Mouse (Mus musculus) lung, postnatal 10 days (tissue): ENCODE measurements at regions not wholly inside any gene's neighbourhood (a gene's known extent, or its start where the extent isn't known, plus 50 kb on each side); places are given as distances from the start of the nearest gene placed in this dataset.
"Not testable (repeated sequence)": the region's sequence is repeated elsewhere in the genome, so short reads cannot be mapped to it uniquely, and the experiment has no call there.

ENCODE experiments used
- DNase-seq: peaks from one replicate; pipeline ENCODE4 v3.0.0; 2021

DNA sequence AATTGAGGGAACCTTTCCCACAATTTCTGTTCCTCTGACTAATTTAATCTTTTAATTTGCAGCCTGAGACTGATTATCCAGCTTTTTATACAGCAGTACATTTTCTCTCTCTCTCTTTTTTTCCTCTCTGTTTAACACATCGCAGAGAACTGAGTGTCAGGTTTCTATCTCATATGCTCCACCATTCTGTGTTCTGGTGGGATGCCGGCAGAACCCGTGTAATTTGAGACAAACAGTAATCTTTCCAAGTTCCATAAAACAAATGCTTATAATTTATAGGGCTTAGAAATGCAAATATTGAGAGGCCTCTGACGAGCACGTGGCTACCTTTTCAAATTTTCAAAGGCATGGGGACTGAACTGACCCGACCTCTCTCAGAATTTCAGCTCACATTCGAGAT, 59.1 kb downstream of the Zbtb18 start:
- no peak for DNase-seq

DNA sequence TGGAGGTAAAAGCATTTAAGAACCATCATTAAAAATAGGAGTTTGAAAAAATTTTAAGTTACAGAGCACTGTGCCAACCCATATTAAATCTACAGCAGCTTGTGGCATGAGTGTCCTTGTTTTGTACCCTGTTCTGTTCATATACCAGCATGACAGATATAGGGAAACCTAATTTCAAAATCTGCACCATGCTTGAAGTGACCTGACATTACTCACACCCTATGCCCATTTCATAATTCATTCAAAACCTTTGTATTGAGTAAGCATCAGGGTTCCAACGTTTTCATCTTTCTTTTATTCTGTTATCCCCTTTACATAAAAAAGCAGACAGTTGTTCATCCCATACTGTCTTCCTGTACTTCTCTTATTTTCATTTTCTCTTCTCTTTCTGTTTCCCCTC, 61.8 kb downstream of the Zbtb18 start:
- no peak for DNase-seq

DNA sequence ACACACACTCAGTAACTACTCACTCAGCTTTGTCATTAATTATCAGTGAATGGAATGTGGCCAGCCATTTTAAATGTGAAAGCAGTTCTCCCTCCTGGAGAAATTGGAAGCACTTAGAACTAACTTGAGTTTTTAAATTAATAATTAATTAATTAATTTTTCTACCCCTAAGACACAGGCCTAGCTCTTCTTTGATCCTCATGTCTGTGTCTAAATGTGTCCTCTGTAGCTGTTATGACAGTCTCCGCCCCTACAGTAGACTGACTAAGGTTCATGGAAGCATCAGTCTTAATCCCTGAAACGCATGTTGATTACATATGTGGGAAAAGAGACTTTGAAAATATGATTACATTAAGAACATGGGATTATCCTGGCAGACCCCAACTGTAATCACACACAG, 62.6 kb downstream of the Zbtb18 start:
- no peak for DNase-seq

DNA sequence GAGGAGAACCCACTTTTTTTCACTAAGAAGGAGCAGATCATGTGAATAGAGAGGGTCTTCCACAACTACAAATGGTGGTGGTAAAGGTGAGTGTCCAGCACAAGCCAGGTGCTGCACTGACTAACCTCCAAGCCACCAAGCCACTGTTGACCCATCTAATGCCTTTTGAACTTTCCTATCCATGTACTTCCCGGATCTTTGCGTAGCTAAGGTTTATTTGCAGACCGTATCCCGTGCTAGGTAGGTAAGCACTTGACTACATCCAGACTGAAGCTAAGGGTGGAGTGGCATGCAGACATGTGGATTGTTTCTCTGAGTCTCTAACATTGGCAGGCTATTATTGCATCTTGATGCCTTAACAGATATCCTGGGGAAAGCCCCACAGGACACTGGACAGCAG, 65.2 kb downstream of the Zbtb18 start:
- DNase-seq: not testable (repeated sequence)

DNA sequence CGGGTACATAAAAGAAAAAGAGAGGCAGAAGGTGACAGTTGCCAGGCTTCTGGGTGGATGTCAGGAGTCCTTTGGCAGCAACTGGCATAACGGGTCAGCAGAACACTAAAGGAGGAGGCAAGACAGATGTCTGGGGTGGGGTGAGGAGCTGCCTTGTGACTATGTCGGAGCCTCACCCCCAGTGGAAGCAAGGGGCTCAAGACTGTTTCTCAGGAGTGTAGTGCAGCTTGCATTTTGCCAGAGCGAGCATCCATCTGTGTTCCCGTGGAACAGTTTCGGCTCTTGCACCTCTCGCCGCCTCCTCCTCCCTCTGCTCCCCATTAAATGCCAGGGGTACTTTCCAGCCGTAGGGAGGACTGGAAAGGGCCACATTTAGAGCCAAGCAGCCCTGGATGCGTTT, 67.6 kb downstream of the Zbtb18 start:
- DNase-seq: no peak

DNA sequence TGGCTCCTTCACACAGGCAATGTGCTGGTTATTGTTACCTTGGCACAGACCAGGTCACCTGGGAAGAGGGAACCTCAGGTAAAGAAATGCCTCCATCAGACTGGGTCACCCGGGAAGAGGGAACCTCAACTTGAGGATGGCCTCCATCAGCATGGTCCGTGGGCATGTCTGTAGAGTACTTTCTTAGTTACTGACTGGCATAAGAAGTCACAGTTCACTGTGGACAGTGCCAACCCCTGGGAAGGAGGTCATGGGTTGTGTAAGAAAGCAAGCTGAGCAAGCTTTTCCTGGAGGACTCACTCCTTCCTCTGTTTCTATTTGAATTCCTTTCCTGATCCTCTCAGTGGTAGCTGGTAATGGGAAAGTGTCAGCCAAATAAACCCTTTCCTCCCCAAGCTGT, 70.0 kb downstream of the Zbtb18 start:
- no peak for DNase-seq

DNA sequence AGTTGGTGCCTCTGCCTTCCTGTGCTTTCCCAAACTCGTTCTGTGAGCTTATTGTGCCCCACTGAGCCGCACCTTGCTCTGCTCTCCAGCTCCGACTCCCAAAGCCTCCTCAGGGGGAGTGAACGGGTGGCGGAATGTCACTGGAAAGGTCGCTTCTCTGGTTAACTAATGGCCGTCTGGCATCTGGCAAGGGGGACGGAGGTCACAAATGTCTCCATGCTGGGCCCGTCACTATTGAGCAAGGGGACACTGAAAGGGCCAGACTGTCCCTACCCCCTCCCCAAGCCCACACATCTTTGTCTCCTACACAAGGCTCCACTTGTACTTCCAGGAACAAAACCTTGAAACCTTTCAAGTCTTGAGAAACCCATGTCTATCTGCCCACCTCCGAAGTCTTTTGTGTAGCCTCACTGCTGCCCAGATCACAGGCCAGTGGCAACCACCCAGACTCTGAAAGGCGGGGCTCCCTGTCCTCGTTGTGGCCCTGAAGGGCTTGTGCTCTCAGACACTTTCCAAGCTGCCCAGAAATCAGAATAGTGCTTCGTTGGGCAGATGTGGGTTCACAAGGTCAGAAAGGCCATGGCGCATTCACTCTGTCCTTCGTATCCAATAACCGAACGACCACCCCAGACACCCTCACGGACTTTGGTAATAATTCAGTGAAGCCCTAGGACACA, 75.9 kb downstream of the Zbtb18 start:
- DNase-seq: no peak

DNA sequence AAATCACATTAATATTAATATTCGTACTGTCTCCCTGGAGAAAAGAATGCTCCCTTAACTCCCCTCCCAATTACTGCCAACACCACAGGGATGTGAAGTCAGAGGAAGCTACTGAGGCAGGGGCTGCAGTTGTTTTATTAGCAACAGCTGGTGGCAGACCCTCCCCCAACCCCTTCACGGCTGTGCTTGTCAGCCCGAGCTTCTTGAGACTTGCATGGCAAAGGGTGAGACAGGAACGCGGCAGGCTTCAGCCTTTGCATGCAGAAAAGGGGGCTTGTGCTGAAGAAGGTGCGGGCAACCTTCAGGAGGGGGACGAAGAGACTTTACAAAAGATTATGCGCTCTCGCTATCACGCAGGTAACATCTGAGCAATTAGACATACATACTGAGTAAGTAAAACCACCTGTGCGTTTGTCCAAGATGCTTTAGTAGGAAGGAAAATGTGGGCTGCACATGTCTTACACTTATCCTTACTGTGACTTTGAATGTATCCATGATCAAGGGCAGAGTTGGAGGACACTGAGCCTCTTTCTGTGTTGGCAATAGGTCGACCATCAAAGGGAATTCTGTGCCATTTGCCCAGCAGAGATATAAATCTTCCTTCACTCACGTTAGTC, 76.9 kb downstream of the Zbtb18 start:
- no peak for DNase-seq

DNA sequence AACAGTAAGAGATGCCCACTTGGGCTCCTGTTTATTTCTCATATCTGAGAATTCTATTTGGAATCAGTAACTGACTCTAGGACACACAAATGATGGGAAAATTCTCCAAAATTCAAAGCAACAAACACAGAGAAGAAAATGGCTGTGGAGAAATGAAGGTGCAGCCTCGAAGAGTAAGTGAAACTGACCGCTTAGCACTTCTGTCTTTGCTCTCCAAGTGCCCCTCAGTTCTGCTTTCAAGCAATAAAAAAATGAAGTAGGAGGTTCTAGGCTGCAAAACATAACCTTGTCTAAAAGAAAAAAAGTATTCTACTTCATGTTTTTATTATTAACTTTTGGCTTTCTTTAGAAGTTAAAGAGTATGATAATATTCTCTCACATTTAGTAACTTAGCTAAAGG, 79.0 kb downstream of the Zbtb18 start:
- no peak for DNase-seq

DNA sequence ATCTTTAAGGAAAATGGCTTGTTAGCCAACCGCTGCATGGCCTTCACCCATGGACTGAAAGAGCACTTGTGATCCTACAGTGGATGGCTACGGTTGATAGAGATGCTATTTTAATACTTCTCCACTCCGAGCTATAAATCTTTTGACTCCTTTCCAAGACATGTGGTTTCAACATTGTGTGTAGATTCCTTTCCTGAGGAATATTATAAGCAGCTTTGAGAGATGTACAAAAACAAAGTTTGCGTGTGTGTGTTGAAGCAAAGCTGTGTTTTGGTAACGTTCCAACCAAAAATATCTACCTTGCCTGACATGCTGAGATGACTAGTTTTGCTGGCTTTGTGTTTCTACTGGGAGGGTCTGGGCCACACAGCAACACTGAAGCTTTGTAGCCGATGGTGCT, 83.0 kb downstream of the Zbtb18 start:
- DNase-seq: no peak

DNA sequence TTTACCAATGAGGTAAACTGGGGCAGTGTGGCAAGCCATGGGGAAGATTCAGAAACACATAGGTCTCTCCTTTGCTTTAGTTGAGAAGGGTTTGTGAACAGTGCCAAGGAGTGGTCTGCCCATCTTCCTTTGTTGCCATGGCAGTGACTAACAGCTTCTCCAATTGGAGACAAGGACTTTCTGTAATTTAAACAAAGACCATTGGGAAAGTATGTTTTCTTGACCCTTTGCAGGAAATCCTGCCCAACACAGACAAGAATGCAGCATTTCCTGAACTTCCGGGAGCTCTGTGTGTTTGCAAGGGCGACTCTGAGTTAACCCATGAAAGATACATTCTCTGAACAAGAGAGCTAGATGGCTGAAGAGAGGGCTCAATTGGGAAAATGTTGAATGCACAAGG, 89.6 kb downstream of the Zbtb18 start:
- DNase-seq: peak; percentile 75

DNA sequence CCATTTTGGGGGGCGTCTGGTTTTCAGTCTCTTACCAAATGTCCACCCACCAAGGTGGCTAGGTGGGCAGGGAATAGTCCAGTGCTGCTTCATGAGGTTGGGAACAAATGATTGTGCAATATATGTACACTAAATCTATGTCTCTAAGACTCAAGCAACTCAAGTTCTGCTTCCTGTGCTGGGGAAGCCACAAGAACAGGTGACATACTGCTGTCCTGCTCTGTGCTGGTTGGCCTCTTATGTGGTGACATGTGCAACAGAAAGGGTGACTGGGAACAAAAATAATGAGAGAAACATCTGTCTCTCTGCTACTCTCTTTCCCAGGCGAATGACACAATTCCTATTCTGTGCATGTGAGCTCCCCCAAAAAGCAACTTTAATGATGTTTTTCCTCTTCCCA, 90.5 kb downstream of the Zbtb18 start:
- no peak for DNase-seq

DNA sequence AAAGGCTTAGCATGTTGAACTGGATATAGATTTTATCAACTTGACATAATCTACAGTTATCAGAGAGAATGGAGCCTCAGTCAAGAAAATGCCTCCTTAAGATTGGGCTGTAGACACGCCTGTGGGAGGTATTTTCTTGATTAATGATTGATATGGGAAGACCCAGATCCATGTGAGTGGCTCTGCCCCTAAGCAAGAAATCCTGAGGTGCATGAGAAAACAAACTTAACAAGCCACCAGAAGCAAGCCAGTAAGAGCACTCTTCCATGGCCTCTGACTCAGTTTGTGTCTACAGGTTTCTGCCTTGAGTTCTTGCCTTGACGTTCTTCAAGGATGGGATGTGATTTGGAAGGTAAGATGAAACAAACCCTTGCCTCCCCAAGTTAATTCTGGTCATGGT, 91.2 kb downstream of the Zbtb18 start:
- DNase-seq: no peak

DNA sequence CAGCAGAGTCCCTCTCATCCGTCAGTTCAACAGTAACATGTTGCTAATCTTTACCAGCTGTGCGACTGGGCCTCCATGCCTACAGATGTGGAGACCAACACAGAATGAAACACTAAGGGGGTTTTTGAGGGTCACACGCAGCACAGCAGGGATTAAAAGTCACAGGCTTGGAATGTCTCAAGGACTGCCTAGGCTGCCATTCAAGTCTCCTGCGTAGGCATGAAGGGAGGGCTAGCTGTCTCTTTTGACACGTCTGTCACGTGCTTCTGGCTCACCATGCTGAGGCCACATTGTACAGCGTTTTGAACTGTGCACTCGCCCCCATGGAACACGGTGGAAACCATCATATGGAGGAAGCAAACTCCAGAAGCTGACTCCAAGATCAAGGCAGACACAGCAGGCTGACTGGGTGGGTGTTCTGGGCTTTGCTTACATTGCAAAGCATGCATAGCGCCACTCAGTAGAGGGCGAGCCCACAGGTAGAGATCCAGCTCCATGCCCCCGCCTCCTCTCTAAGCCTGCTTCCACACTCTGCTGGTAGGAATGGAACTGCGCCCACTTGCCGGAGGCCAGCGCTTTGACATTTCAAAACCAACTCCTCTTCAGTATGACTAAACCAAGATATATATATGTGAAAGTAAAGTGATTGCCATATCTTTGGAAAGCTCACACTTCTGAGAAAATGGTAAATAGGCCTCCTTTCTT, 103.0 kb downstream of the Zbtb18 start:
- no peak for DNase-seq

DNA sequence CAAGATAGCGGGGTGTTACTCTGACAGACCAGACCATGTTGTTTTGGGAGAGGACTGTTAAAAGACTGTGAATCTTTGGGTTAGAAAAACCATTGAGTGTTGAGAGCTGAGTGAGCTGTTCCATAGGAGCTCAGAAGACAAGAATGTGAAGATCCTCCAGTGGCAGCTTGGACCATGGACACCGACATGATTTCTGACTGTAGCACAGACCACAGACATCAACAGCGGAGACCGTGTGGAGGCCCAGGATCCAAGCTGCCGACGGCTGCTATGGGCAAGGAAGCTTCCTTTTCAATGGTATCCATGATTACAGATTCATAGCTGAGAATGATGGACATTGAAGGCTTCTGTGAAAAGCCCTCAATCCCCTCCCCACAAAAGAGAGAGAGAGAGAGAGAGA, 105.6 kb downstream of the Zbtb18 start:
- no peak for DNase-seq

DNA sequence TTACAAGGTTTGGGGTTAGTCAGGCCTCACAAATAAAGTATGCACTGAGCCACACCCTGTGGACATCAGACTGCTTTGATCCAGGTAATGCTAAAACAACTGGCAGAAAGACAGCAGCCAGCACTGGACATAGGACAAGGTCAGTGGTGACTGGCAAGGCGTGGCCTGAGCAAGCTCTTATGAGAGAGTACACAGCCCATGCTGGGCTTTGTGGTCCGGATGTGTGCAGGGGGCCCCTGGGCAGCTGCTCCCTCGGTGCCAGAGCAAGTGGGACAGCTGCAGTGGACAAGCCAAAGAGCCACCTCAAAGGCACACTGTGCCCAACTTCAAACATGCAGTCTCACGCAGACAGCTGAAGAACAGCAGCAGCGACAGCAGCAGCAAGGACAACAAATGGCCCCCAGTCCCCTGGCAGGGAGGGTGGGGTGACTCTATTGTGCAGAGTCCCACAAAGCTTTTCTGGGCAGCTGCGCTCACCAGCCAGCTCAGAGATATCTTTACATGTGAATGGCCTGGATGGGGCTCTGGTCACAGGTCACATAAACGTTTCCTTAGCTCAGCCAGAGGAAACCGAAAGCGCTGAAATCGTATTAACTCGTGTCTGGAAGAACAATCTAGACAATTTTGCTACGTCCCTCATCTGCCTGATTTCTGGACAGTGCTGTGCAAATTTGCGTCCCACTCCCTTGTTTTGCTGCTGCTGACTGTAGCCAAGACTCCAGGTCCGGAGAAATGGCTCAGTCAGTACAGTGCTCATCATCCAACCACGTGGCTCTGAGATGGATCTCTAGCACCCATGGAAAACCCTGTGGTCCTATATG, 113.5 kb downstream of the Zbtb18 start:
- DNase-seq: peak; percentile 48

DNA sequence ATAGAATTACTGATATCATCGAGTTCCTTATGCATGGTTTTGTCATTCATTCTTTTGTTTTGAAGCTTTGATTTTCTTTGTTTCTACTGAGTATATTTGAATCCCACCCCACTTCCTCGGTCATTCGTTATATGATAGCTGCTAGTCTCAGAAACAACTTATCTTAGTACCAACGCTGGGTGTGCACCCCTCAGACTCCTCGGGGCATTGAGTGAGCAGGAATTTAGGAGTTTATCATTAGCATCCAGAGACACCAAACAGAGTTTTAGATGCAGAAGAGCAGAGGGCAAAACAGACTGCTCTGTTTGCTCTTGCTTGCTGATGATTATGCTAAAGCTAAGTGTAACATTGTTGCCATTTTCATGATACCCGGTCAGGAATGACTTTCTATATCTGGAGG, 115.3 kb downstream of the Zbtb18 start:
- no peak for DNase-seq

DNA sequence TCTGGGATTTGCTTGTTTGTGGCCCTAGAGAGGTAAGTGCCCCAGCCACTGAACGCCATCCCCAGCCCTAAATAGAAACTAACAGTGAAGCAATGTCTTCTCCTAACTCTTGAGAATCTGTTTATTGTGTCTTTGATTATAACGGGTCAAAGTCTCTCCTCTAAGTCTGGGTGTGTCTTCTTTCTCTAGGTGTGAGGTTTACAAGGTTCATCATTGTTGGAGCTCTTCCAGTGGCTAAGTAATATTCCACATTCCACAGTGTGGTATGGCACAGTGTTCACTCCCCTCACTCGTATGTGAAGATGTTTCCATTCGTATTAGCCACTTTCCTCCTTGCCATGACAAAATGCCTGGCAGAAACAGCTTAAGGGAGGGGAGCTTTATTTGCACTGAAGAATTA, 115.7 kb downstream of the Zbtb18 start:
- DNase-seq: no peak

DNA sequence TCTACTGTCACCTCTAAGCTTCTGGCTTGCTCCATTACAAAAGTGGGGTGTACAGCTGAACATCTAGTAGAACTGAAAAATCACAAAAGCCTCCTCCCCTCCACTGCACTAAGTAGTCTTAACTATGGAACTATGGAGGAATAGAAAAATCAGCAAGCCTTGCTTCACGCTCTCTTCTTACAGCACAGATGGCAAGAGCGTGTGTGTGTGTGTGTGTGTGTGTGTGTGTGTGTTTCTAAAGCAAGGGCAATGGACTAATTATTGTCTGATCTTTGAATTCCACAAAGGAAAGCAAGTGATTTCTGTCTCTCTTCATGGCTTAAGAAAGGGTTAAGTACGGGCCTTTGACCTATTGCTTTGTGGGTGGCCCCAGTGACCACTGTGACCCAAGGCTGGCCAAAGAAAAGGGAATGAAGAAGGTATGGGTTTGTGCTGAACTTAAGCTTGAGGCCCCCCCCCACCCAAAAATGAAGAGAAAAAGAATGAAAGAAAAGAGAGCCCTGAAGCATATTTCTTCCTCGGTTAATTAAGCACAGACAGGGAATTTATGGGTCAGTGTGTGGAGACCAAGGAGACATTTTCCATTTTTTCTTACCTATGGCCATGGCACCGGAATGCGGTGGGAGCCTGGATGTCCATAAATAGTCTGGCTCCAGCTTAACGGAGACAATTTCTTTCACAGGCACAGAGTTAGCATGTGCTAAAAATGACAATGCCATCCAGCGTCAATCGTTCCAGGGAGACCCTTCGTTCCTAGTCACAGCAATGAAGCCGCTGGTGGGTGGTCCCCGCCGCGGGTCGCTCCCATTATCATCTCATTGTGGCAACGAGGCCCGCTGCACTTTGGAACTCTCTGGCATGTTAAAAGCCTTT, 119.8 kb downstream of the Zbtb18 start:
- no peak for DNase-seq

DNA sequence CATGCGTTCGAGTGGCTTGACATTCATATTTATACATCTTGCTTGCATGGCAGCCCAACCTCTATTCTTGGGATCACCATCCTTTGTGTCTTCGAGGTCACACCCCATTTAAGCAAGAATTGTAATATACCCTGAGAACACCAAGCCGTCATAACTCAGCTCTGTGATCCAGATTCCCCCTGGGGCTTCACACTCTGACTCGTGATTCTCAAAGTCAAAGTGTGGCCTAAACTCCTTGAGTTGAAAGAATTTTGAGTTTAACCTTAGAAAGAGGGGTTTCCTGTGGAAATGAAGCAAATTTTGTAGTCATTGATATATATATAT, 120.4 kb downstream of the Zbtb18 start:
- DNase-seq: no peak

DNA sequence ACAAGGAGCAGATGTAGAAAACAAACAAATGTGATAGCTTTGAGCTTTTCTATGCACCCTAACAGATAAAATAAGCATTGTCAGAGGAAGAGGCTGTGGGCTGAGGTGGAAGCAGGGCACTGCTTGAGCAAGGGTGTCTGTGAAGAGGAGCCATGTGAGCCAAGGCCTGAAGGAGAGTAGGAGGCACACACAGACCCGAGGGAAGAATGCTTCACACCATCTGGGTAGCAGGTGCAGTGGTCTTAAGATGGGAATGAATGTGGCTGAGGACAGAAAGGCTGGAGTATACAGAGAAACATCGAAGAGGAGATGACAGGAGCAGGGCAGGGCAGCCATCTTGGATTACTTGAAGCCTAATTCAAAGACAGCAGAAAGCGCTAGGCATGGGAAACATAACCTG, 123.5 kb downstream of the Zbtb18 start:
- no peak for DNase-seq

DNA sequence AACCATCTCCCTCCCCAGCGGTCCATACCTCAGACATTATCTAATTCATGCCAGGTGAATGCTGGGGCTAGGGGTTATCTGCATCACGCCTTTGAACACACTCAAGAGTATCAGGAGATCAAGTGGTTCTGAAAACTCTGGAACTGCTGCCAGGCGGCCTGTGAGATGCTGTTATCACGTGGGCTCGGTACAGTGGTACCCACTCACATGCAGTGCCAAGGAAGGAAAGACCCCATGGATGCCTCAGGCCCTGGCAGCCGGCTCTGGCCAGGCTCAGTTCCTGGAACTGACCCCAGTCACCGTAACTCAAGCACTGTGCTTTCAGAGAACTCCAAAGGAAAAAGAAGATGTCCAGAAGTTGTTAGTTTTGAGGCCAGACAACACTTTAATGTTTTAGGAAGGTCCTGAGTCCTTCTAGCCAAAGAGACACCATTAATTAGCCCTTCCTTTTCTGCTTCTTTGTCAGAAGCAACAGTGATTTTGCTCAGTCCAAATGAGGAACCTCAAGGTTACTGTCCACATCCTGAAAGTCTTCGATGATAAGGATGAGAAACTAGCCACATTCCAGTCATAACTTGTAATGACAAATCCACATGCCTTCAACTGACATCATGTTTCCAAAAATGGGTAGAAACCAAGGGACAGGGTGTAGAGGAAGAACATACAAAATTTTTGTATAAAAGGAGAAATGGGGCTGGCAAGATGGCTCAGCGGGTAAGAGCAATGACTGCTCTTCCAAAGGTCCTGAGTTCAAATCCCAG, 126.1 kb downstream of the Zbtb18 start:
- DNase-seq: no peak
